Mouse (Mus musculus): ENCODE data around the gene Scrn3. TPM values are rescaled to one million over a fixed set of nuclear protein-coding genes. Genes with fewer than 3 reads are reported as not detected.
A peak's percentile ranks its signal among the peaks of the same experiment; 100 is the strongest.

Scrn3 gene
- polyA plus RNA-seq, 1 experiment, result 3.0 TPM

GRCm38 (mm10) chr2:73271459-73272161 lies 40.8 kb upstream of the Scrn3 start, which contains the start of gene Sp9:
Sp9 (plus strand) TSS chr2:73271925.
- no peak within 1 kb of the TSS for H3K27ac ChIP-seq (ENCODE audit: control insufficient read depth, insufficient read depth, low read depth, low read length)
- H3K4me1 ChIP-seq (ENCODE audit: control insufficient read depth, insufficient read depth, low read length), result peaks cover 22% of the 10 kb centered on the region
- no peaks in the 10 kb centered on the region for H3K36me3 ChIP-seq (ENCODE audit: control insufficient read depth, insufficient read depth, low read length)
- H3K4me3 ChIP-seq (ENCODE audit: control insufficient read depth, low read depth, low read length), result peak within 1 kb of the TSS; percentile 66
- TF ChIP-seq CTCF (IDR thresholded peaks at IDR 0.05; ENCODE audit: control insufficient read depth, insufficient read depth, insufficient replicate concordance, low read depth, low read length) (no peak), POLR2A (IDR thresholded peaks at IDR 0.05; ENCODE audit: control insufficient read depth, low read depth, low read length) (no peak)
- H3K27me3 ChIP-seq (ENCODE audit: control insufficient read depth, insufficient read depth, low read length), result peaks cover 6% of the 10 kb centered on the region

GRCm38 (mm10) chr2:73272351-73273248 lies 39.8 kb upstream of the Scrn3 start:
- H3K27me3 ChIP-seq (ENCODE audit: control insufficient read depth, insufficient read depth, low read length), result peaks cover 6% of the 10 kb centered on the region
- peak overlapping the region; percentile 66 for H3K4me3 ChIP-seq (ENCODE audit: control insufficient read depth, low read depth, low read length)
- H3K27ac ChIP-seq (ENCODE audit: control insufficient read depth, insufficient read depth, low read depth, low read length), result no peak overlapping the region
- TF ChIP-seq CTCF (IDR thresholded peaks at IDR 0.05; ENCODE audit: control insufficient read depth, insufficient read depth, insufficient replicate concordance, low read depth, low read length), result no peak
- no peak for TF ChIP-seq POLR2A (IDR thresholded peaks at IDR 0.05; ENCODE audit: control insufficient read depth, low read depth, low read length)
- peaks cover 25% of the 10 kb centered on the region for H3K4me1 ChIP-seq (ENCODE audit: control insufficient read depth, insufficient read depth, low read length)
- no peaks in the 10 kb centered on the region for H3K36me3 ChIP-seq (ENCODE audit: control insufficient read depth, insufficient read depth, low read length)

- no peaks in the 10 kb centered on the region for H3K36me3 ChIP-seq (ENCODE audit: control insufficient read depth, insufficient read depth, low read length)
- peaks cover 28% of the 10 kb centered on the region for H3K4me1 ChIP-seq (ENCODE audit: control insufficient read depth, insufficient read depth, low read length)
- H3K27me3 ChIP-seq (ENCODE audit: control insufficient read depth, insufficient read depth, low read length), result peaks cover 7% of the 10 kb centered on the region
- no peak overlapping the region for H3K27ac ChIP-seq (ENCODE audit: control insufficient read depth, insufficient read depth, low read depth, low read length)
- H3K4me3 ChIP-seq (ENCODE audit: control insufficient read depth, low read depth, low read length), result peak overlapping the region; percentile 66
- TF ChIP-seq POLR2A (IDR thresholded peaks at IDR 0.05; ENCODE audit: control insufficient read depth, low read depth, low read length), result no peak
- TF ChIP-seq CTCF (IDR thresholded peaks at IDR 0.05; ENCODE audit: control insufficient read depth, insufficient read depth, insufficient replicate concordance, low read depth, low read length), result no peak
Observed at GRCm38 (mm10) chr2:73273249-73274118, 38.9 kb upstream of the Scrn3 start.

GRCm38 (mm10) chr2:73274119-73274920 lies 38.1 kb upstream of the Scrn3 start:
- no peak for TF ChIP-seq POLR2A (IDR thresholded peaks at IDR 0.05; ENCODE audit: control insufficient read depth, low read depth, low read length)
- Histone ChIP-seq H3K27me3 (ENCODE audit: control insufficient read depth, insufficient read depth, low read length) (peaks cover 10% of the 10 kb centered on the region), H3K4me1 (ENCODE audit: control insufficient read depth, insufficient read depth, low read length) (peaks cover 28% of the 10 kb centered on the region), H3K36me3 (ENCODE audit: control insufficient read depth, insufficient read depth, low read length) (no peaks in the 10 kb centered on the region), H3K4me3 (ENCODE audit: control insufficient read depth, low read depth, low read length) (peak overlapping the region; percentile 66), H3K27ac (ENCODE audit: control insufficient read depth, insufficient read depth, low read depth, low read length) (no peak overlapping the region)

DNA sequence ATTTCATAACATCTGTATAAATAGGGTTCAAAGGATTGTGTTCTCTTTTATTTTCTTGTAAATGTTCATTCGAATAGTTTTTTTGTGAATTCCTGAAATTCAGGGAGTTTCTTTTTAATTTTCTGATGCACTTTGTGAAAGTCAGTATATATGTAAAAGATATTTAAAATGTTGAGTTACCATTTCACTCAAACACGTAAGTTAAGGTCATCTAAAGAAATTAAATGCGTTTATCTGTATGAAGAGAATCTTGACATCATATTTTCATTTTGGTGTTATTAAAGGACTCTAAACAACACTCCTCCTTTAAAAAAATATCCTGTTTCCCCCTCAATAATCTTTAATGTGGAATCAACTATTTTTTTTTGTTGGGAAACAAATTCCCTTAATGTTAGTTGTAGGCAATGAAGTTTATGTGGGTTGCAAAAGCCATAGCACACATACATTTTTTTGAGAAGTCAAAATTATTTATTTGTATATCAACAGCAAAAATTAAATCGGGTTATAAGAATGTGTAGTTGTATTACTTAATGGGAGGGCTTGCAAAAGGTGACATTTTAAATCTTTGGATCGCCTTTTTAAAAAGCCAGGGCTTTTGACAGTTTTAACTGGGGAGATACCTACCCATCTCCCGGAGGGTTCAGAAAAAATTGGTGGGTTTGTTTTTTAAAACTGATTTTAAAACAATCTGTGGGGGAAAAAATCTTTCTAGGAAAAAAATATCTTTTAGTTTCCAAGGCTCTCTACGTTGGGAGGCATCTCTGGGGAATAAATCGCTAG lies 37.0 kb upstream of the Scrn3 start:
- TF ChIP-seq POLR2A (IDR thresholded peaks at IDR 0.05; ENCODE audit: control insufficient read depth, low read depth, low read length), result no peak
- no peak for TF ChIP-seq CTCF (IDR thresholded peaks at IDR 0.05; ENCODE audit: control insufficient read depth, insufficient read depth, insufficient replicate concordance, low read depth, low read length)
- Histone ChIP-seq H3K4me3 (ENCODE audit: control insufficient read depth, low read depth, low read length) (no peak overlapping the region), H3K4me1 (ENCODE audit: control insufficient read depth, insufficient read depth, low read length) (peaks cover 28% of the 10 kb centered on the region)

GRCm38 (mm10) chr2:73276141-73276571 lies 36.2 kb upstream of the Scrn3 start:
- no peak overlapping the region for H3K4me3 ChIP-seq (ENCODE audit: control insufficient read depth, low read depth, low read length)
- H3K36me3 ChIP-seq (ENCODE audit: control insufficient read depth, insufficient read depth, low read length), result no peaks in the 10 kb centered on the region
- peaks cover 31% of the 10 kb centered on the region for H3K4me1 ChIP-seq (ENCODE audit: control insufficient read depth, insufficient read depth, low read length)
- H3K27ac ChIP-seq (ENCODE audit: control insufficient read depth, insufficient read depth, low read depth, low read length), result no peak overlapping the region
- H3K27me3 ChIP-seq (ENCODE audit: control insufficient read depth, insufficient read depth, low read length), result peaks cover 13% of the 10 kb centered on the region
- no peak for TF ChIP-seq POLR2A (IDR thresholded peaks at IDR 0.05; ENCODE audit: control insufficient read depth, low read depth, low read length)
- no peak for TF ChIP-seq CTCF (IDR thresholded peaks at IDR 0.05; ENCODE audit: control insufficient read depth, insufficient read depth, insufficient replicate concordance, low read depth, low read length)

More for the DNA sequence above, 37.0 kb upstream of the Scrn3 start:
- no peaks in the 10 kb centered on the region for H3K36me3 ChIP-seq (ENCODE audit: control insufficient read depth, insufficient read depth, low read length)
- H3K27me3 ChIP-seq (ENCODE audit: control insufficient read depth, insufficient read depth, low read length), result peaks cover 14% of the 10 kb centered on the region
- no peak overlapping the region for H3K27ac ChIP-seq (ENCODE audit: control insufficient read depth, insufficient read depth, low read depth, low read length)

All from testis, adult 2 months (tissue).